Mouse (Mus musculus) left cerebral cortex, postnatal 10 days (tissue): Measurements from ENCODE around the gene Tab2. TPM values are rescaled to one million over a fixed set of nuclear protein-coding genes. Genes with fewer than 3 reads are reported as not detected.

ENCODE experiments used
- DNase-seq, 2 experiments: peaks; one replicate each; pipeline ENCODE4 v3.0.0; 2021 to 2022; ENCODE audit warnings: low spot score in 2 of 2, mixed read lengths in 1 of 2; ENCODE audit errors: extremely low spot score in 1 of 2
- intact Hi-C: fragments of 180-260 bp; cut with DNase I; formaldehyde crosslinking; loops from one replicate; pipeline ENCODE4 v1.15.1; 2025
- total RNA-seq, 2 experiments: library from RNA; stranded (reverse); gene quantifications; 2 replicates each; pipeline ENCODE4 v1.2.3; 2021

Tab2 gene
- 10 to 100 TPM; 57.8 to 61.9 TPM for total RNA-seq

GRCm38 (mm10) chr10:7956228-7957001, at the start of gene Tab2:
Tab2 (minus strand) TSS chr10:7956230.
- intact Hi-C loops = no loop called here
- DNase-seq = peak; percentile 89 to 97

GRCm38 (mm10) chr10:7992258-7992919, 36.4 kb upstream of the Tab2 start:
- intact Hi-C loops = no loop called here
- DNase-seq = no peak

GRCm38 (mm10) chr10:7991596-7991995, 35.6 kb upstream of the Tab2 start:
- DNase-seq = no peak
- intact Hi-C loops = no loop called here

GRCm38 (mm10) chr10:7987521-7987920, 31.5 kb upstream of the Tab2 start:
- intact Hi-C loops = no loop called here
- DNase-seq = no peak

GRCm38 (mm10) chr10:7976462-7976861, 20.4 kb upstream of the Tab2 start:
- intact Hi-C loops = no loop called here
- DNase-seq = no peak

- intact Hi-C loops = no loop called here
Measured at GRCm38 (mm10) chr10:7968747-7969280, 12.8 kb upstream of the Tab2 start.

GRCm38 (mm10) chr10:7967096-7967495, 11.1 kb upstream of the Tab2 start:
- intact Hi-C loops = no loop called here
- DNase-seq = no peak

More at GRCm38 (mm10) chr10:7968747-7969280, 12.8 kb upstream of the Tab2 start:
- no peak for DNase-seq

GRCm38 (mm10) chr10:7959073-7959472, 3.0 kb upstream of the Tab2 start:
- intact Hi-C loops = no loop called here

GRCm38 (mm10) chr10:7955634-7956121, 352 bp downstream of the Tab2 start:
- intact Hi-C loops = loop anchor here (2.0 kb wide), 1 partner anchor 47 kb away; no protein-coding TSS in a partner anchor
- peak in 1 of 2 experiments; percentile 82 for DNase-seq

More at GRCm38 (mm10) chr10:7959073-7959472, 3.0 kb upstream of the Tab2 start:
- DNase-seq = no peak

GRCm38 (mm10) chr10:7954989-7955633, 919 bp downstream of the Tab2 start:
- peak; percentile 20 to 63 for DNase-seq
- intact Hi-C loops = loop anchor here (2.0 kb wide), 1 partner anchor 46 kb away; no protein-coding TSS in a partner anchor

GRCm38 (mm10) chr10:7954627-7954988, 1.4 kb downstream of the Tab2 start:
- no peak for DNase-seq
- intact Hi-C loops = loop anchor here (2.0 kb wide), 1 partner anchor 46 kb away; no protein-coding TSS in a partner anchor

GRCm38 (mm10) chr10:7943006-7943405, 13.0 kb downstream of the Tab2 start:
- intact Hi-C loops = no loop called here
- DNase-seq = no peak

- intact Hi-C loops = no loop called here
- DNase-seq = no peak
Measured at GRCm38 (mm10) chr10:7936556-7937192, 19.4 kb downstream of the Tab2 start.

GRCm38 (mm10) chr10:7932958-7933357, 23.1 kb downstream of the Tab2 start:
- intact Hi-C loops = no loop called here
- no peak for DNase-seq

GRCm38 (mm10) chr10:7928996-7929395, 27.0 kb downstream of the Tab2 start:
- intact Hi-C loops = no loop called here
- DNase-seq = no peak

GRCm38 (mm10) chr10:7925481-7925880, 30.5 kb downstream of the Tab2 start:
- DNase-seq = no peak
- intact Hi-C loops = no loop called here

GRCm38 (mm10) chr10:7923433-7923832, 32.6 kb downstream of the Tab2 start:
- intact Hi-C loops = no loop called here

GRCm38 (mm10) chr10:7911268-7911667, 44.8 kb downstream of the Tab2 start:
- intact Hi-C loops = no loop called here
- DNase-seq = peak in 1 of 2 experiments; percentile 40

More at GRCm38 (mm10) chr10:7923433-7923832, 32.6 kb downstream of the Tab2 start:
- DNase-seq = no peak

- DNase-seq = no peak
- intact Hi-C loops = no loop called here
Measured at GRCm38 (mm10) chr10:7907151-7907550, 48.9 kb downstream of the Tab2 start.
